13 mouse cellular contexts compared by ENCODE assay signal in the genomic region with DNA sequence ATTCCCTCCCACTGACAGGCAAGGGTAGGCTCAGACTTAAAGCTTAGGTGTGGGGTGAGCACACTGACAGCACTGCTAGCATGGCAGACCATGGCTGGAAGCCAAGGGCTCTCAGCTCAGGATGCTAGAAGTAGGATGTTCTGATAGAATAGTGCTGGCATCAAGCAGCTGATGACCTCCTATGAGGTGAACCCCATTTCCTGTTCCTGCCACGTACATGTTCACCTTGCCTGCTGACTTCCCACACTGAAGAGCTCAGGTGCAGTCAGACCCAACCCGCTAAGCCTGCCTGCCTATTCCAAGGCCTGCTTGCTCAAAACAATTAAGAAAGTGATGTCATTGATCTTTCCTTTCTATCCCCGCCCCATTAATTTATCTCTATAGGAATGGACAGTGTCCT. TPM values are rescaled to one million over a fixed set of nuclear protein-coding genes. Genes with fewer than 3 reads are reported as not detected.
"Had no signal": no experiment of that assay in that cellular context is flagged by ENCODE, and none has a peak within 500 bp of the region (broad histone marks: within the 10 kb centered on the region; RNA-seq: fewer than 3 reads in every experiment).

No protein-coding gene starts in this region.

RNA-seq across cellular contexts. Expression of gene Bcl2a1d, which starts 42.3 kb away (rescaled TPM):
- total RNA-seq: heart, postnatal 4 days; hindbrain, postnatal 0 days; layer of hippocampus, adult 18-20 months; layer of hippocampus, adult 2 months; layer of hippocampus, postnatal 36 days had no signal
- polyA plus RNA-seq: heart, embryonic 10.5 days; heart, embryonic 11.5 days; heart, embryonic 12.5 days; heart, postnatal 0 days; hindbrain, embryonic 11.5 days; hindbrain, embryonic 12.5 days; hindbrain, embryonic 13.5 days; kidney, embryonic 14.5 days had no signal
